Mouse (Mus musculus): Measurements from ENCODE around the gene Slc2a2.
"Not testable (repeated sequence)": the region's sequence is repeated elsewhere in the genome, so short reads cannot be mapped to it uniquely, and the experiment has no call there.

Gene Slc2a2

DNA sequence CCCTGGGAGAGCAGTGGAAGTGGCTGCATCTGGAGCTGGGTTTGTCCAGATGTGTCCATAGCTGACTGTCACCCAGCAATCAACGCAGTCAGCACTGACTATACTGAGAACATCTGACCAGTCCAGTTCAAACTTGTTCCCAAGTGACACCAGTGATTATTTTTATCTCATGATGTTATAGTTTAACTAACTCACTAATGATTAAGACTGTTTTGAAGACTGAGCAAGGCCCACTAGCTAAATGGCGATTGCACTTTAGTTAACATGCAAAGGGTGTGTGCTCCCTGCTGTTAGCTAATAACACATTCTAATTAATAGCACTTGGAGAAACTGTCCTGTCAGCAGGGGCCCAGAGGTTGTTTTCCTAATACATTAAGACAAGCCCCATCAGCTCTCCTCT, 39.3 kb downstream of the Slc2a2 start:
- no peak for DNase-seq

DNA sequence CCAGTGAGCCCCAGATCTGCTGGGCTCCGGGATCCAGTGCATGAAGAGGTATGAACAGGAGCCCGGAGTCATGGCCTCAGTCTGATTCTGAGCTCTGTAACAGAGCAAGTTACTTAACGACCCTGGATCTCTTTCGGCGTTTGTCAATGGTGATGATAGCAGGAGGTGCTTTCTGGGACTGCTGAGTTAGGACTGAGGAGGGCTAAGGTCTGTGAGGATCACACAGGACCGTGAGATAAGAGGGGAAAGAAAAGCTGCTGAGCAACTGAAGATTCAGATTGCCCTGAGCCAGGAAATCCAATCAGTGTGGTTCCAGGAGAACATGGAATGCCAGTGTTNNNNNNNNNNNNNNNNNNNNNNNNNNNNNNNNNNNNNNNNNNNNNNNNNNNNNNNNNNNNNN, 42.6 kb downstream of the Slc2a2 start:
- DNase-seq = no peak

DNA sequence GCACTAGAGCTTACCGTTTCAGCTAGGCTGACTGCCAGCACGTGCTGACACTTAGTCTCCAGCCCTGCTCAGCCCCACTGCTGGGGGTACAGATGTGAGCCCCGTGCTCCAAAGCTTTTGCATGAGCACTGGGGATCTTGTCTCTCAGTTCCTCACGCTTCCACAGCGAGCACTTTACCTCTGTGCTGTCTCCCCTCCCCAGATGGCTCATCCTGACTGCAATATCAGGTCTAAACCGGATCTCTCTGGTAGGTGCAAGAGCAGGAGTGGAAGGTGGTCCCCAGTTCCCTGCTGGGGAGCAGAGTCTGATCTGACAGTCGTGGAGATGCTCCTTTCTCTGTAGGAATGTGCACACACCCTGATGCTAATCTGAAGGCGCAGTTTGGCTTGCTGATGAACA, 45.5 kb downstream of the Slc2a2 start:
- no peak for DNase-seq

DNA sequence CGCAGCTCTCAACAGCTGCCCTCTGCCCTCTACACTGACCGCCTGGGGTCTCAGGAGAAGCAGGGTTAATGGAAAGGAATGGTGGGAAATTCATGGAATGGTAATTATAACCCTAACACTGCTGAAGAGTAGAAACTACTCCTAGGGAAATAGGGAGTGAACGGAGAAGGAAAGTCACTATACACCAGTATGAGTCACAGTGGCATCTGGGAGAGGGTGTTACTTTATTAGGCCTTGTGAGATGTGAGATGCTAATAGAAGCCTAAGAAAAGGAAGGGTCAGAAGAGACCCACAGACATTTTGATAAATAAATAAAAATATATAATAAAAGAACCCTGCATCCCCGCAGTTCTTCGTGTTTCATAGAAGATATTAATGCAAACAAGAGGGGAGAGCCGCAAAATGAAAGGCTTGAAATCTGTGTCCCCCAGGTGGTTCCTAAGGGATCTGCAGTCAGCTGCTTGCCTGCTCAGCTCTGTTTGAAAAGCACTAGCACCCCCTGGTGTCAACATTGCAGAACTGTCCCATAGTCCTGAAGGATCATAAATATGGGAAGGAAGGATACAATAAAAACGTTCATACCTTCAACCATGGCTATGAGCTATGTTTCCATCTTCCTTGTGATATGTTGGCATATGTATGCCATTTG, 48.3 kb downstream of the Slc2a2 start:
- DNase-seq = peak; percentile 82

DNA sequence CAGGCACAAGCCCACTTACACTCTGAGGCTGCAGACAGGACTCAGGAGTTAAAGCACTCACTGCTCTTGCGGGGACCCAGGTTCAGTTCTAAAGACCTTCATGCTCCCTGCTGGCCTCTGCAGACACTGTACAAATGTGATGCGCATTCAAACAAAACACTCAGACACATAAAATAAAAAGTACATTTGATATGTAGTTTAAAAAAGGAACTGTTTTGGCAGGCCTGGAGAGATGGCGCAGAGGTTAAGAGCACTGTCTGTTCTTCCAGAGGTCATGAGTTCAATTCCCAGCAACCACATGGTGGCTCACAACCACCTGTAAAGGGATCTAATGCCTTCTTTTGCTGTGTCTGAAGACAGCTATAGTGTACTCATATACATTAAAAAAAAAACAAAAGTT, 50.4 kb downstream of the Slc2a2 start:
- no peak for DNase-seq

DNA sequence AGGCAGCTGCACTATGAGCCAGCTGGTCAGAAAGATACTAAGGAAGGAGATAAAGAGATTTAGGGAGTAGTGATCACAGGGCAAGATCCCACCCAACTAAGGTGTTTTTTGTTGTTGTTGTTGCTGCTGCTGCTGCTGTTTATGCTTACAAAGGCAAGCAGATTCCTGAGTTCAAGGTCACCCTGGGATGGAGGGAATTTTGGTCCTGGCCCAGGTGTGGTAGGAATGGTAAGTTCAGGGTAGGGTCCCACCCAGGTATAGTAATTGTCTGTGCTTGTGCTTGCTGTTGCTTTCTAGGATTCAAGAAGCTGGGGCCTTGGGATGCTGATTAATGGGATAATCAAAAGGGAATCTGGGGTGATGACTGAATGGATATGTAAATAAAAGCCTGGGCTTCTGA, 51.3 kb downstream of the Slc2a2 start:
- DNase-seq = no peak

DNA sequence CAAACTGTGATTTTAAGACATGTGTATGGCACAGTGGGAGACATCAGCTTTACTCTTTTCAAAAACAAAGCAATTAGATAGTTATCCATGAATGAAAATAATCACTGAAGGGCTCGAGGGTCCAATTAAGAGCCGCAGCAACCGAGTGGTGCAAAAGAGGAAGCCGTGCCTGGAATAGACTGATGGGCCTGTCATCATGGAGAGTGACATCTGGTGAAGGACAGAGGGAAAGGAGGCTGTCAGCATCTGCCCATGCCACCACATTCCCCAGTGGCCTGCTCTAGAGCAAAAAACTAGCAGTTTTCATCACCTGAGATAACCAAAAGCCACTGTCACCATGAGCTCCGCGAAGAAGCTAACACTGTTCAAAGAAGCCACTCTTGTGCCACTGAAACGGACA, 57.8 kb downstream of the Slc2a2 start:
- DNase-seq = no peak

DNA sequence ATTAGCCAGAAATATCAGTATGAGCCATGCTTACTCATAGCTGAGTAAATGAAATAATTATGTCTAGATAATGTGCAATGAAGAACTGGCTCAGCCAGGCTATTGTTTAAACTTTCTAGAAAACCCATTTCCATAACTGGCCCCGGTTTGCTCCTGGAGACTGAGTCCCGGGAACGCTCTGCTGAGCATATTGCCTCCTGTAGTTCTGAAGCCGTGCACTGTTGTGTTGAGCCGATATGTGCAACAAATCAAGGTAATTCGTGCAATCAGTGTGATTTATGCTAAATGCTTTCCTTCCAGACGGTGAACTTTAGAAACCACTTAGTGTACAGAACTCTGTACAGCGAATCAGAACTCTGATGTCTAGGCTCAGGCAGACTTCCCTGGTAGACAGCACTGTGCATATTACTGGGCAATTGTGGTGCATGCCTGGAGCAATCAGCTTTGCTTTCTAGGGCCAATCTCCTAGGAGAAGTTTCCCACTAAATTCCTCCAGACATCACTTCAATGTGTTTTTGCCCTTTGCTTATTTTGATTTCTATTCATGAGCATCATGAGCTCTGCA, 63.6 kb downstream of the Slc2a2 start:
- no peak for DNase-seq

DNA sequence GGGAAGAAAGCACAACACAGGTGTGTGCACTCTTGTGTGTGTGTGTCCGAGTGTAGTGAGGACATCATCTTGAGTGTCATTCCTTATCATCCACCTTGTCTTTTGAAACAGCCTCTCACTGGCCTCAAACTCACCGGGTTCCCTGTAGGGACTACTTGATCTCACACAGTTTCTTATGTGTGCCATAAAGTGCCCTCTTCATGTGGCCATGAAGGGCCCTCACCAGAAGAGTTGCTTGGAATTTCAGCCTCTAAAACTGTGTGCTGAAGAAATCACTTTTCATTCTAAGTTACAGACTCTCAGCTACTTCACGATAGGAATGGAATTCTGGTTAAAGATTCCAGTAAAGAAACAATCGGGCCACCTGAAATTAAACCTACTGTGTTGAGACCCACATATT, 69.2 kb downstream of the Slc2a2 start:
- DNase-seq = no peak

DNA sequence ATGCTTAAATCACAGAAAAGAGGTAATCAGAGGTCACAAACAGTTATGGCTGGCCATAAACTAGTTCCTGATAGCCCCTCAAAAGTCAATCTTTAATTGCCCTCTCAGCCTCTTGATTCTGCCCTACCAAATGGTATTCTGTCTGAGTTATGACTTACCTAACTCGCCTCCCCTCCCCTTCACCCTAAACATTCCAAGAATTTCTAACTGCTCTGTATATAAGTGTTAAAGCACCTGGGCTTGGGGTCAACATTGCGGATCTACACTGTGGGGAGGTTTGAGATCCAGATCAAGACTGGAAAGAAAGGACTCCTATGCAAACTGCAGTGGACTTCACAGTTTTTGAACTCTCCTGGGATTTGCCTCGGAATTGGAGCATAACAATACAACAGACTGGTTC, 70.5 kb downstream of the Slc2a2 start:
- DNase-seq = no peak

DNA sequence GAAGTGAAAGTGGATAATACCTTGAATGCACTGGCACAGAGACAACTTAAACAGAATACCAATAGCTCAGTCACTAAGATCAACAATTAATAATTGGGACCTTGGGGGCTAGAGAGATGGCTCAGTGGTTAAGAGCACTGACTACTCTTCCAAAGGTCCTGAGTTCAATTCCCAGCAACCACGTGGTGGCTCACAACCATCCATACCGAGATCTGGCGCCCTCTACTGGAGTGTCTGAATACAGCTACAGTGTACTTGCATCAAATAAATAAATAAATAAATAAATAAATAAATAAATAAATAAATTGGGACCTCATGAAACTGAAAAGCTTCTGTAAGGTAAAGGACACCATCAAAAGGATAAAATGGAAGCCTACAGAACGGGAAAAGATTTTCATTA, 75.2 kb downstream of the Slc2a2 start:
- not testable (repeated sequence) for DNase-seq

DNA sequence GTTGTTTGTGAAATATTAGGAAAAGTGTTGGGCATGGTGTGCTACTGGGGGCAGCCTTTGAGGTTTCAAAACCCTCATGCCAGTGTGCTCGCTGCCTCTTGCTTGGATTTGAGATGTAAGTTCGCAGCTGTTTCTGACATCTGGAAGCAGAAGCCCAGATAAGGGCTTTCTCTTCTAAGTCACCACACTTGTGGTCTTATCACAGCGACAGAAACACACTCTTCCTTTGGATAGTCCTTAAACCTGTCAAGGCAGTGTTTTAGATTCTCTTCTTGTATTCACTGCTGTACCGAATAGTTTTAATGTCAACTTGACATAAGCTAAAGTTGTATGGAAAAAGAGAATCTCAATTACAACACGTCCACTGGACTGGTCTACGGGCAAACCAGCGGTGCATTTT, 77.7 kb downstream of the Slc2a2 start:
- DNase-seq = no peak

DNA sequence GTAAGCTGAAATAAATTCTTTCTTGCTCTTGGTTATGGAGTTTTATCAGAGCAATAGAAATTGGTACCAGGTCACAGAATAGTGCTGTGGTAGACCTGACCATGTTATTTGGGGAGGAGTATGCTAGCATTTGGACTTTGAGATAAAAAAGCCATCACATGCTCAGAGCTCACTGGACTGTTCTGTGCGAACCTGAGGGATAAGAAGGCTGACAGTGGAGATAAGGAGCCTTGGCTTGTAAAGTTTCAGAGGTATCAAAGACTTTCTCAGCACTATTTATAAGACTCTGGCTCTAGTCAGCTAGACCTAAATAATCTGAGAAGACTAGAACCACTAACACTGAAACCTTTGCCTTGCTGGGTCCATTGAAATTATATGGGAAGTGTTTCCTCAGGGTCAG, 78.3 kb downstream of the Slc2a2 start:
- no peak for DNase-seq

DNA sequence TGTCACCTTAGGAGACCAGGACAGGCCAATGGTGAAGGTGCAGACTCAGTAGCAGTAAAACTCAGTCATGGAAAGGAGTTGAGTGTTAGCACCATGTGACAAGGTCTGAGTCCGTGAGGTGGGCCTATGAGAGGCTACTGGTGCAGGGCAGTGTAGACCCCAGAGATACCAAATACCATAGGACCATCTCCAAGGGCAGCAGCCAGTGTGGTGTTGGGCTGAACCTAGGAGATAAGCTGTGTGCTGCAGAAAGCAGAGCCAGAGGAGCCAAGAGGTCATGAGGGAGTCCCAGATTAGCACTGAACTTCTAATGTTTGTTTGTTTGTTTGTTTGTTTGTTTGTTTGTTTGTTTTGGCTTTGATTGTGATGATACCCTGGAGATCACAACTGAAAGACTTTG, 78.8 kb downstream of the Slc2a2 start:
- DNase-seq = no peak

DNA sequence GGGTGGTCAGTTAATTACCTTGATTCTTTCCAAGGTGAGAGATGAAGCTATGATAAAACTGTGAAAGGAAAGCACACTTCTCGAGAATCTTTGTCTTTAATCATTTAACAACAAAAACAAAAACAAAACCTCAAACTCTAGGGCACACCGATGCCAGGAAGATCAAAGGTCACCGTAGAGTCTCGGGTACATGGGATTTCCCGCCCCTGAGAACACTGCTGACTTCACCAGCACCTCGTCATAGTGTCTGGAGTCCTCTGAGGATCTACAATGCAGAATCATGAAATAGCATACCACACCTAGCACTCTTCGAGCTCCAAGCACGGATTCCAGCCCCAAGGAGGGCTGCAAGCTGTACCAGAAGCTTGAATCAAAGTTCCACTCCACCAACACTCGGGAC, 82.8 kb downstream of the Slc2a2 start:
- DNase-seq = no peak

Measured in layer of hippocampus, adult 9-11 months (tissue).